Mouse (Mus musculus): ENCODE measurements at regions not wholly inside any gene's neighbourhood (a gene's known extent, or its start where the extent isn't known, plus 50 kb on each side); places are given as distances from the start of the nearest gene placed in this dataset.

- no peaks in the 10 kb centered on the region for H3K36me3 ChIP-seq (replicated peaks; ENCODE audit: control insufficient read depth, insufficient read depth, low read depth, low read length)
- ATAC-seq (replicated peaks; ENCODE audit: insufficient number of reproducible peaks, low FRiP score, low TSS enrichment, low read depth) = peak; percentile 79
- no peak overlapping the region for H3K4me2 ChIP-seq (ENCODE audit: low read depth, low read length)
- H3K9ac ChIP-seq (replicated peaks; ENCODE audit: low read length) = no peak overlapping the region
- DNase-seq (ENCODE audit: low spot score) = peak; percentile 49
- no peaks in the 10 kb centered on the region for H3K4me1 ChIP-seq (ENCODE audit: control insufficient read depth, insufficient read depth, low read length)
- no peaks in the 10 kb centered on the region for H3K9me3 ChIP-seq (replicated peaks; ENCODE audit: control insufficient read depth, low read length)
- H3K4me3 ChIP-seq (ENCODE audit: low read depth, low read length) = no peak overlapping the region
- WGBS = 46% methylated on average over 11 of the region's 11 CpGs
- H3K27ac ChIP-seq (replicated peaks; ENCODE audit: low read depth, low read length) = no peak overlapping the region
- H3K27me3 ChIP-seq (ENCODE audit: control insufficient read depth, insufficient read depth, low read length) = no peaks in the 10 kb centered on the region
Observed at GRCm38 (mm10) chr8:12126374-12127001, 152.1 kb upstream of the A230072I06Rik start.

GRCm38 (mm10) chr8:12127106-12127800, 151.4 kb upstream of the A230072I06Rik start:
- H3K36me3 ChIP-seq (replicated peaks; ENCODE audit: control insufficient read depth, insufficient read depth, low read depth, low read length) = no peaks in the 10 kb centered on the region
- DNase-seq (ENCODE audit: low spot score) (no peak), ATAC-seq (replicated peaks; ENCODE audit: insufficient number of reproducible peaks, low FRiP score, low TSS enrichment, low read depth) (no peak)
- H3K9ac ChIP-seq (replicated peaks; ENCODE audit: low read length) = no peak overlapping the region
- no peaks in the 10 kb centered on the region for H3K9me3 ChIP-seq (replicated peaks; ENCODE audit: control insufficient read depth, low read length)
- no peak overlapping the region for H3K27ac ChIP-seq (replicated peaks; ENCODE audit: low read depth, low read length)
- WGBS = 13% methylated on average over 14 of the region's 14 CpGs
- H3K4me1 ChIP-seq (ENCODE audit: control insufficient read depth, insufficient read depth, low read length) = no peaks in the 10 kb centered on the region
- H3K27me3 ChIP-seq (ENCODE audit: control insufficient read depth, insufficient read depth, low read length) = no peaks in the 10 kb centered on the region
- H3K4me3 ChIP-seq (ENCODE audit: low read depth, low read length) = no peak overlapping the region
- no peak overlapping the region for H3K4me2 ChIP-seq (ENCODE audit: low read depth, low read length)

- H3K9ac ChIP-seq (replicated peaks; ENCODE audit: low read length) = no peak overlapping the region
- DNase-seq (ENCODE audit: low spot score) (no peak), ATAC-seq (replicated peaks; ENCODE audit: insufficient number of reproducible peaks, low FRiP score, low TSS enrichment, low read depth) (peak; percentile 53; the same call in 1 of the 2 replicates)
- no peaks in the 10 kb centered on the region for H3K27me3 ChIP-seq (ENCODE audit: control insufficient read depth, insufficient read depth, low read length)
- H3K9me3 ChIP-seq (replicated peaks; ENCODE audit: control insufficient read depth, low read length) = no peaks in the 10 kb centered on the region
- H3K36me3 ChIP-seq (replicated peaks; ENCODE audit: control insufficient read depth, insufficient read depth, low read depth, low read length) = no peaks in the 10 kb centered on the region
- no peak overlapping the region for H3K27ac ChIP-seq (replicated peaks; ENCODE audit: low read depth, low read length)
- no peak overlapping the region for H3K4me2 ChIP-seq (ENCODE audit: low read depth, low read length)
- WGBS = 24% methylated on average over 4 of the region's 4 CpGs
- H3K4me3 ChIP-seq (ENCODE audit: low read depth, low read length) = no peak overlapping the region
- no peaks in the 10 kb centered on the region for H3K4me1 ChIP-seq (ENCODE audit: control insufficient read depth, insufficient read depth, low read length)
Observed at GRCm38 (mm10) chr8:12127801-12128490, 150.7 kb upstream of the A230072I06Rik start.

GRCm38 (mm10) chr8:12130591-12130990, 148.0 kb upstream of the A230072I06Rik start:
- no peaks in the 10 kb centered on the region; the same call in 1 of the 2 replicates for H3K27me3 ChIP-seq (ENCODE audit: control insufficient read depth, insufficient read depth, low read length)
- no peak overlapping the region for H3K9ac ChIP-seq (replicated peaks; ENCODE audit: low read length)
- WGBS = 54% methylated on average over 5 of the region's 5 CpGs
- H3K4me2 ChIP-seq (ENCODE audit: low read depth, low read length) = no peak overlapping the region
- no peak for ATAC-seq (replicated peaks; ENCODE audit: insufficient number of reproducible peaks, low FRiP score, low TSS enrichment, low read depth)
- H3K27ac ChIP-seq (replicated peaks; ENCODE audit: low read depth, low read length) = no peak overlapping the region
- H3K36me3 ChIP-seq (replicated peaks; ENCODE audit: control insufficient read depth, insufficient read depth, low read depth, low read length) = no peaks in the 10 kb centered on the region
- no peak overlapping the region for H3K4me3 ChIP-seq (ENCODE audit: low read depth, low read length)
- H3K9me3 ChIP-seq (replicated peaks; ENCODE audit: control insufficient read depth, low read length) = no peaks in the 10 kb centered on the region
- DNase-seq (ENCODE audit: low spot score) = no peak
- no peaks in the 10 kb centered on the region for H3K4me1 ChIP-seq (ENCODE audit: control insufficient read depth, insufficient read depth, low read length)

GRCm38 (mm10) chr8:12134200-12134599, 144.4 kb upstream of the A230072I06Rik start:
- Histone ChIP-seq H3K4me3 (ENCODE audit: low read depth, low read length) (no peak overlapping the region), H3K27me3 (ENCODE audit: control insufficient read depth, insufficient read depth, low read length) (no peaks in the 10 kb centered on the region; the same call in 1 of the 2 replicates), H3K27ac (replicated peaks; ENCODE audit: low read depth, low read length) (no peak overlapping the region), H3K9ac (replicated peaks; ENCODE audit: low read length) (no peak overlapping the region), H3K36me3 (replicated peaks; ENCODE audit: control insufficient read depth, insufficient read depth, low read depth, low read length) (no peaks in the 10 kb centered on the region), H3K4me1 (ENCODE audit: control insufficient read depth, insufficient read depth, low read length) (no peaks in the 10 kb centered on the region), H3K4me2 (ENCODE audit: low read depth, low read length) (no peak overlapping the region), H3K9me3 (replicated peaks; ENCODE audit: control insufficient read depth, low read length) (no peaks in the 10 kb centered on the region)
- ATAC-seq (replicated peaks; ENCODE audit: insufficient number of reproducible peaks, low FRiP score, low TSS enrichment, low read depth) (no peak), DNase-seq (ENCODE audit: low spot score) (no peak)
- 68% methylated on average over 1 of the region's 1 CpGs for WGBS

- Histone ChIP-seq H3K27me3 (ENCODE audit: control insufficient read depth, insufficient read depth, low read length) (no peaks in the 10 kb centered on the region; the same call in 1 of the 2 replicates), H3K4me1 (ENCODE audit: control insufficient read depth, insufficient read depth, low read length) (no peaks in the 10 kb centered on the region), H3K27ac (replicated peaks; ENCODE audit: low read depth, low read length) (no peak overlapping the region), H3K4me3 (ENCODE audit: low read depth, low read length) (no peak overlapping the region), H3K4me2 (ENCODE audit: low read depth, low read length) (no peak overlapping the region), H3K9me3 (replicated peaks; ENCODE audit: control insufficient read depth, low read length) (no peaks in the 10 kb centered on the region), H3K36me3 (replicated peaks; ENCODE audit: control insufficient read depth, insufficient read depth, low read depth, low read length) (no peaks in the 10 kb centered on the region), H3K9ac (replicated peaks; ENCODE audit: low read length) (no peak overlapping the region)
- ATAC-seq (replicated peaks; ENCODE audit: insufficient number of reproducible peaks, low FRiP score, low TSS enrichment, low read depth) (no peak; the same call in 1 of the 2 replicates), DNase-seq (ENCODE audit: low spot score) (no peak)
- WGBS = 62% methylated on average over 14 of the region's 14 CpGs
Observed at GRCm38 (mm10) chr8:12135392-12136177, 143.0 kb upstream of the A230072I06Rik start.

- H3K27ac ChIP-seq (replicated peaks; ENCODE audit: low read depth, low read length) = no peak overlapping the region
- DNase-seq (ENCODE audit: low spot score) (no peak), ATAC-seq (replicated peaks; ENCODE audit: insufficient number of reproducible peaks, low FRiP score, low TSS enrichment, low read depth) (no peak)
- 56% methylated on average over 5 of the region's 5 CpGs for WGBS
- H3K9me3 ChIP-seq (replicated peaks; ENCODE audit: control insufficient read depth, low read length) = no peaks in the 10 kb centered on the region
- no peaks in the 10 kb centered on the region for H3K4me1 ChIP-seq (ENCODE audit: control insufficient read depth, insufficient read depth, low read length)
- H3K4me2 ChIP-seq (ENCODE audit: low read depth, low read length) = no peak overlapping the region
- H3K27me3 ChIP-seq (ENCODE audit: control insufficient read depth, insufficient read depth, low read length) = no peaks in the 10 kb centered on the region; the same call in 1 of the 2 replicates
- H3K36me3 ChIP-seq (replicated peaks; ENCODE audit: control insufficient read depth, insufficient read depth, low read depth, low read length) = no peaks in the 10 kb centered on the region
- H3K9ac ChIP-seq (replicated peaks; ENCODE audit: low read length) = no peak overlapping the region
- no peak overlapping the region for H3K4me3 ChIP-seq (ENCODE audit: low read depth, low read length)
Observed at GRCm38 (mm10) chr8:12136178-12136455, 142.5 kb upstream of the A230072I06Rik start.
